Mouse (Mus musculus) common myeloid progenitor, adult 5-6 weeks (primary cell): ENCODE data around the gene Ppp1r12a. TPM values are rescaled to one million over a fixed set of nuclear protein-coding genes. Genes with fewer than 3 reads are reported as not detected.
A peak's percentile ranks its signal among the peaks of the same experiment; 100 is the strongest.

Source experiments
- ATAC-seq: replicated peaks from 2 replicates; pipeline ENCODE4 v1.8.0; 2016; ENCODE audit warnings: low read depth, mild to moderate bottlenecking, moderate TSS enrichment, inconsistent platforms; ENCODE audit not compliant: poor library complexity, severe bottlenecking
- total RNA-seq: library from RNA; stranded (forward); fragments of 200-1000, 187-1606 nt; gene quantifications from 2 replicates; pipeline ENCODE4 v1.2.3, GENCODE M21; 2017

The Ppp1r12a gene
- total RNA-seq = 147 and 172 TPM in 2 replicates

DNA sequence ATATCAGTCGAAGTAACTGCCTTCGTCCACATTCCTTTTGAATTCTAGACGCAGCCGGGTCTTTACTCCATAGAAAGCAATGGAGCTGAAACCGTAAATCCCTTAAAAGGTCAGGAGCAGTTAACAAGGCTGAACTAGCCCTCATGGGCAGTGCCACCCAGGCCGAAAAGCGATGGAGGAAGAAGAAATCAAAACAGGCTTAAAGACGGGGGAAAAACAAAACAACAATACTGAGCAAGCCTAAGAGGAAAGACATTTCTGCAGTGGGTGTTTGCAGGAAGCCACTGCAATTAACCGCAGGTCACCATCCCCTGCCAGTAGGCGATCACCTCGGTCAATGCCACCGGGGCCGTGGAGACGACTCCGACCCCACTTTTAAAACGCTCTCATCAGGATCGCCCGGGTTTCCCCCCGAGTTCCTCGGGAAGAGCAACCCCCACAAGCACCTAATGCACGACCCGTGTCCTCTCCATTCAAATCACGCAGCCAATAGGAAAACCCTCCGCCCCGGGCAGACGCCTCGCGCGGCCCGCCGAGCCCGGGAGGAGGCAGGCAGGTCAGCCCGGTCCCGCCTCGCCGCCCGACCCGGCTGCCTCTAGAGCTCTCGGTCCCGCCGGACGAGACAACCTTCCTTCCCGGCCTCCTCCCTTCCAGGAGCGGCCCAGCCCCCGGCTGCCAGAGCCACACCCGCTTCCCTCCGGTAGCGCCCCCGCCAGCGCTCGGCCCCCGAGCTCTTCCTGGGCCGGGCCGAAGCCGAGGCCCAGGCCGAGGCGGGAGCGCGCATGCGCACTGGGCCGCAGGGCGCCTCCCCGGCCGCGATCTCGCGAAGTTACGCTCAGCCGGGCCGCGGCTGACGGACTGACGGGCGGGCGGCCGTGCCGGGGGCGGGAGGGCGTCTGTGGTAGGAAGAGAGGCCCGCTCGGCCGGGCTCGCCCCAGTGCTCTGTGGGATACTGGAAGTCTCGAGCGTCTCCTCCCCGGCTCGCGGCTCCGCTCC lies at the start of gene Ppp1r12a:
Ppp1r12a (plus strand) TSS at position 933 of the 996 bp plus-strand sequence.
- peak; percentile 64 for ATAC-seq

DNA sequence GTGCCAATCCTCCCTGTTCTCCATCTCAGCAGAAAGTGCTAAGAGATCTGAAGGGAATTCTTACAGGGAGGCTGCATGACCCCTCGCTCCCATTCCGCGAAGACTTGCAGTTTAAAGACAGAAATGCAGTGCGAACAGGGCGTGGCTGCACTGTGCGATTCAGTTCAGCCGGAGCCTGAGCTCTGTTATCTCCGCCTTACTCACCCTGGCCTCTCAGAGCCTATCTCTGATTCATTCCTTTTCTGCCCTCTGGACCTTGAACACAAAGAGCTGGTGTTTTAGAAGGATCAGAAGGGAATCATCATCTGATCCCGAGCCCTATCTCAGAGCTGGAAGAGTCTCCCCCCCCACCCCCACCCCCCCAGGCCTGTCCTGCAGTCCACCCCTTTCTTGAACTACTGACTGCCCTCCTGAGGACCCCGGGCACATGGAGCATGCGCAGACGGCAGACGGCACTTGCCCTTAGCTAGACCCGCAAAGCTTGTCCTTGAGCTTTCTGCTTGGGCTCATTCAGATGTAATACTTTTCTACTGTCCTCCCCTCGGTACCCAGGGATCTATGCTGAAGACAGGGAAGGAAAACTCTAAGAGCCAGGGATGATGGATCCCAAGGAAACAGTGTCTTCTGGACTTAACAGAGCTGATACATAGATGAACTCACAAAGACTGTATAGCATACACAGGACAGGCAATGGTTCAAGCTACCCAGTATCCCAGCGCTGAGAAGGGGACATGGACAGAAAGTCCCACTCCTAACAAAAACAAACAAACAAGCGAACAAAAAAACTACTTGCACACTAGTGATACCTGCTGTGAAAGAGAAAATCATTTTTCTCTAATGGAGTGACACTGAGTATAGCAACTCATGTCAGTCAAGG lies 48.4 kb upstream of the Ppp1r12a start:
- ATAC-seq = peak; percentile 55

DNA sequence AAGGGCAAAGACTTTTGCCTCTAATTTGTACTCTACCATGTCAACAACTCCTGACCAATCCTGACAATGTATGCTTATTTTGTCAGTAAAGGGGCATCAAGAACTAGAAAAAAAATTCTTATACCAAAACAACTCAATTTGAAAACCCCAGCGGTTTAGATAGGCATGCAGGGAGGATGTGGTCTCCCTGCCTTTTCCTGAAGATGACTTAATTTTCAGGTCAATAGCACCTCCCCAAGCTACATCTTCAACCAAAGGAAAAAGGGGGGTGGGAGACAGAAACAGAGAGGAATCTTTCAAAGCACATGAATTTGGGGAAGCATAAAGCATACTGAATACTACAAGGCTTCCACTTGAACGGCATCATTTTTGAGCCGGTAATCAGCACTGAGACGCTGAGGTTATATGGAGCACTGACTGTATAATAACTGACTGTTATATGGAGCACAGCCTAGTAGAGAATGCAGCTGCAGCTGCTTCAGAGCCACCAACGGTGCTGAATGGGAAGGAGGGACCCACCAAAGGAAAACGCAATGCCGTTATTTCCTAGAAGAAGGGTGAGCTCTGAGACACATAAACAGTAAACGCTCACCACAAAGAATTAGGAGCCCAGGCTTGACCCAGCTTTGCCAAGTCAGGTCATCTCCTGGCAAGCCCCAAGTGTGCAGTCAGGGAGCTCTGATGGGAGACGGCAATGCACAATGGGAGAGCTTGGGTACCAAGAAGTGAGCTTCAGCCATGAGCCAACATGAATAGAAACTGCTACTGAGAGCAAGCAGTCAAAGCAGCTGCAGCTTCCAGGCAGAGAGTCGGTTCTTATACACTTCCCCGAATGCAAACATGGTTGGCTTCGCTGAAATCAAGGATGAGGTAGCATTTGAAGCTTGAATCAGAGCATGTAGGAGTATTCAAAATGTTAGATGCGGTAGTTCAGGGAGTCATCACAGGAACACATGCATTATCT lies 43.5 kb upstream of the Ppp1r12a start:
- ATAC-seq = peak; percentile 86

GRCm38 (mm10) chr10:108119416-108119815 lies 42.6 kb upstream of the Ppp1r12a start:
- ATAC-seq = no peak

GRCm38 (mm10) chr10:108124934-108125599 lies 36.9 kb upstream of the Ppp1r12a start:
- ATAC-seq = no peak

- no peak for ATAC-seq
These were observed 32.8 kb upstream of the Ppp1r12a start for GRCm38 (mm10) chr10:108129167-108129566.

- ATAC-seq = 0 out of 2 replicates have a peak, but pooled peaks have one; percentile 8
These were observed 30.1 kb upstream of the Ppp1r12a start for GRCm38 (mm10) chr10:108131858-108132257.

GRCm38 (mm10) chr10:108133253-108133652 lies 28.7 kb upstream of the Ppp1r12a start:
- ATAC-seq = no peak

- no peak for ATAC-seq
These were observed 28.2 kb upstream of the Ppp1r12a start for GRCm38 (mm10) chr10:108133745-108134144.

GRCm38 (mm10) chr10:108138347-108138746 lies 23.6 kb upstream of the Ppp1r12a start:
- no peak for ATAC-seq

DNA sequence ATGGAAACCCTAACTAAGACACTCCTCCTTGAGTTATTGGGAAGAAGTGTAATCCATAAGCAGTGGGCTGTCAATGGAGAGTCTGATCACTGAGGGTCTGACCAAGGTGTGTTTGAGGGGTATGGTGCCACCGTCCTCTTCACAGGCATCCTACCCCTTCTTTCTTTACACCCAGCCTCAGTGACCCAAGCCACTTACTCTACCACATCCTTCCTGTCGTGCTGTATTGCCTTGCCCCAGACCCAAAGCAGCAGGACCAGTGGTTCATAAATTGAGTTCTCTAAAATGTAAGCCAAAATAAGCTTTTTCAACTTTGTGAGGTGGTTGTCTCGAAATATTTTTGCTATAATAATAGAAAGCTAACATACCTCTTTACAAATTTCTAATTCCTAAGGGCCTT lies 22.2 kb upstream of the Ppp1r12a start:
- ATAC-seq = peak; percentile 61

DNA sequence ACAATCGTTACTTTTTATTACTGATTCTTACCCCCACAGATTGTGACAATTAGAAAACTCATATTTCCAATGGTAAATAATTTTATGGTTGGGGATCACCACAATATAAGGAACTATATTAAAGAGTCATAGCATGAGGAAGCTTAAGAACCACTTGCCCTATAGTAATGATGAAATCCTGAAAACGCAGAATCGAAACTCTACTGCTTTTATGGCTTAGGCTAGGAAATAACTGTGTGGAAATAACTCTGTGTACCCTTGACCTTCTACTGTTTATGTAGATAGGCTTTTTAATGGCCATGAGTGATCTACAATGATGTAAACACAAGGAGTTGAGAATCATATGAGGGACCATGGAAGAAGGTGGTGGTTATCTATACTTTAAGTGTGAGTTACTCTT lies 21.3 kb upstream of the Ppp1r12a start:
- peak; percentile 79 for ATAC-seq

DNA sequence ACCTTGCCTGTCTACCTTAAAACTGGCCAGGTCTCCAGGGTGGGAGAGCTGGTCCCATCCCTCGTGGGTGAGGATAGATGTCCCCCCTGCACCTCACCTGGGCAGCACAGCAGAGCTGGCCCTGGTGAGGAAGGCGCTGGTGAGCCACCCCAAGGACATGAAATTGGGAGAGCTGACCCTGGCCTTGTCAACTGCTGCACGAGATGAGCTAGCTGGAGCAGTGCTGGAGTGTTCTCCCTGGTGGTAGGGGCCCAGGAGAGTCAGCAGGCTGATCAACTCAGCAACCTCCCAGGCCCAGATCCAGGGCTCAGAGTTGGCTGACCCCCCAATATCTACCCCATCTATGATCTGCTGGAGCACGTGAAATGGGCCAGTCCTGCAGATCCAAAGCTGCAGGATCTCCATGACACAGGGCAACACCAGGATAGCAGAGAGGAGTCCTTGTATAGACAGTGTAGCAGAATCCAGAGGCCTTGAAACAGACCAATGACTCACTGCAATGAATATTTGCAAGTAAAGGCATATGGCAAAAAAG lies 17.9 kb upstream of the Ppp1r12a start:
- no peak for ATAC-seq

GRCm38 (mm10) chr10:108145701-108146100 lies 16.3 kb upstream of the Ppp1r12a start:
- no peak for ATAC-seq

DNA sequence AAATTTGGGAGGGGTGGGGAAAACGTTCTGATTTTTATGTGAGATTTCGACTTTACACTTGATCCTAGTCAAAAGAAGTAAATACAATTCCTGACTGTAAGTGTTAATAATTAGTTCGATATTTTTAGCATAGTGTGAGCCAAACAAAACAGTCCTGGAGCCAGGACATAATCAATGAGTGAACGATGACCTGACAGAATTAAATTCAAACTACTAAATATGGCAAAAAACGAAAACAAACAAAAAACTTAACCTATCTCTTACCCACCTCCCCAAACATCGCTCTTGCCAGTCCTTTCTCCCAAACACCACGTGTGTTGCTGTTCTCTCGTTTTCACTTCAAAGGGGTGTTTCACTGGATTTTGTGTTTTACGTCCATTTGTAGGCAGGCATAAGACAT lies 15.0 kb upstream of the Ppp1r12a start:
- ATAC-seq = no peak

DNA sequence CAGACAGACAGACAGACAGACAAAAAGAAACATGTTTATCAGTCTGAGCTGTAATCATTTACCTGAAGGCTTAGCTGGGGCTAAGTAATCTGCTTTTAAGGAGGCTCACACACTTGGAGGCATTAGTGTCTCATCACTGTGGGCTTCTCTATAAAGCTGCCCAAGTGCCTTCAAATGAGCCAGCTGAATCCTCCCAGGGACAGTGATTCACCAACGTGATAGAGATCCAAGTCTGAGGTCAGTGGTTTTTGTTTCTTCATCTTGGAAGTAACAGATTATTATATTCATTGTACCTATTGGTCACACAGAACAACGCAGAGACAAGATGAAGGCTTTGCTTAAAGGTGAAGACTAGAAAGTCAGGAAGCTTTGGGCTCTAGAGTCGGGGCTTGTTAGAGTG lies 8.7 kb upstream of the Ppp1r12a start:
- ATAC-seq = no peak

- ATAC-seq = no peak
These were observed 6.8 kb upstream of the Ppp1r12a start for GRCm38 (mm10) chr10:108155042-108155686.

DNA sequence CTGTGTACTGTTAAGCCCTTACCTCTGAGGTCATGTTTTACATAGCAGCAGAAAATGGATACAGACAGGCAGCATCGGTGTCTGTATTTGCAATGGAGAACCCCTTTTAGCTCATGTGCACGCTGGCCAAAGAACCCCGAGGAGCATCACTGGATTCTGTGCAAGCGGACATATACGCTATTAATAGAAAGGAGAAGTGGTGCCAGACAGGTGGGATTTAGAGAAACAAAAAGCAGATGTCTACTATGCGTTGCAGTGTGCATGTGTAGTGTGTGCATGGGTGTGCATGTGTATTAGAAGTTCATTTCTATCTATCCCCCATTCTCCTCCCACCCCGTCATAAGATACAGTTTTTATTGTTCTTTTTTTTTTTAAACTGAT lies 6.3 kb upstream of the Ppp1r12a start:
- peak; percentile 65 for ATAC-seq
